Mouse (Mus musculus): Measurements from ENCODE around the gene Nfatc2.

Nfatc2 gene

GRCm38 (mm10) chr2:168609653-168610248 lies 8.3 kb upstream of the Nfatc2 start:
- no peak for DNase-seq (ENCODE audit: extremely low read depth, low read depth)

DNA sequence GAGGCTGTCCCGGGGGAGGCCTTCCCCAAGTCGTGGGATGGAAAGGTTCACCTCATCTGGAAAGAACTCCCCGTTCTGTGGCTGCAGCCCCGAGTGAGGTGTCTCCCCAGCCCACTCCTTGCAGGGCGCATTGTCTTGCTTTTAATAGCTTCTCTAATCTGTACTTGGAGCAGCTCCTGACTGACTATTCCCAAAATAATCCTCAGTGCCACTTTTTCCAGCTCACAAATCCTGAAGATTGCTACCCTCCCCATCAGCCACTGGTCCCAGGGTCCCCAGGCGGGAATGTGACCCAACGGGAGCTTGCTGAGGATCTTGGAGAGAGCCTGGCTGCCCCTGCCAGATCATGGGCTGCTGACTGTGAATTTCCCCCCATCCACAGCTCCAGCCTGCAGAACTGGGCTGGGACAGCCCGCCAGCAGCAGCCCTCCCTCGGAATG lies 6.7 kb upstream of the Nfatc2 start:
- no peak for DNase-seq (ENCODE audit: extremely low read depth, low read depth)

GRCm38 (mm10) chr2:168604655-168605070 lies 3.2 kb upstream of the Nfatc2 start:
- no peak for DNase-seq (ENCODE audit: extremely low read depth, low read depth)

DNA sequence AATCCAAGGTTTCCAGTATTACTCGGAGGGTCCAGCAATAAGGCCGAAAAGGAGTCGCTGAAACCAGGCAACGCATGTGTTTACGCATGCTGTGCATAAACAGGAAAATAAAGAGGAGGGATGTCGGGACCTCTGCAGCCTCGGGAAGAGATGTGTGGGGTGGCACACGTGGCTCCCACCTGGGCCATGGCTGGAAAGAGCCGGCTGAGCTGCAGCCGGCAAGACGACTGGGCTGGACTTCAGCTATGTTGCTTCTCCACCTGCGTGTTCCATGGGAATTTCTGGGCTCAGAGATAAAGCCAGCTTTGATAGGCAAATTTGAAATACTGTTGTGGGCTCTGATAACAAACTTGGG lies 907 bp upstream of the Nfatc2 start:
- DNase-seq (ENCODE audit: extremely low read depth, low read depth) = no peak

DNA sequence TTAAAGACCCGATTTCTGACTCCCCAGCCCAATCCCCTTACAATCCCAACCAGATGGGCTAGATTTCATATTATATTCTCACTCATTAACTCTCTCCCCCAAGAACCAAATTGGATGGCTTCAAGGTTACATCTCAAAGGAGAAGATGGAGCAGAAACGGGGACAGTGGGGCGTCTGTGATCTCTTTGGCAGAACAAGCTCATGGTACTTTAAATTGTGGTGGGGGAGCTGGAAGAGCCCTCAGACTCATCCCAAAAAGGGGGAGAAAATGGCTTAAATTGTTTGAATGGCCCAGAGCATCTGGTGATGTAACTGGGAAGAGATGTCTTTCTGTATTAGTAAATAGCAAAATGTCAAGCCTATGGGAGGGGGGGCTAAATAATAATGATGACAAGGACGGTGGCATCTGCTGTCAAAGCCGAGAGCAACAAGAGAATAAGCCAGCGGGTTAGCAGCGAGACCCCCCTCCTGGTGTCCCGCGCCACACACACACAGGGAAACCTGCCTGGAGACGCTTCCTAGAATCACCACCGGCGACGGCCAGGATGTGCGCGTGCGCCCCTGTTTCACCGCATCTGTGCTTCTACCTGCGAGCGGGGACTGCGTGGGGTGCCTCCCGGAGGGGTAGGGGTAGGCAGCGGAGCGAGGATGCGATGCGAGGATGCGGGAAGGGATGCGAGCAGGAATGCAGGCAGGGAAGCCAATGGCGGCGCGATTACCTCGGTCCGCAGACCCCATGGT lies 537 bp downstream of the Nfatc2 start:
- DNase-seq (ENCODE audit: extremely low read depth, low read depth) = no peak

GRCm38 (mm10) chr2:168595693-168596092 lies 5.8 kb downstream of the Nfatc2 start:
- no peak for DNase-seq (ENCODE audit: extremely low read depth, low read depth)

- no peak for DNase-seq (ENCODE audit: extremely low read depth, low read depth)
Observed at GRCm38 (mm10) chr2:168593676-168594075, 7.8 kb downstream of the Nfatc2 start.

GRCm38 (mm10) chr2:168593004-168593403 lies 8.5 kb downstream of the Nfatc2 start:
- no peak for DNase-seq (ENCODE audit: extremely low read depth, low read depth)

- DNase-seq (ENCODE audit: extremely low read depth, low read depth) = no peak
Observed at GRCm38 (mm10) chr2:168591076-168591475, 10.4 kb downstream of the Nfatc2 start.

GRCm38 (mm10) chr2:168590556-168590955 lies 10.9 kb downstream of the Nfatc2 start:
- no peak for DNase-seq (ENCODE audit: extremely low read depth, low read depth)

DNA sequence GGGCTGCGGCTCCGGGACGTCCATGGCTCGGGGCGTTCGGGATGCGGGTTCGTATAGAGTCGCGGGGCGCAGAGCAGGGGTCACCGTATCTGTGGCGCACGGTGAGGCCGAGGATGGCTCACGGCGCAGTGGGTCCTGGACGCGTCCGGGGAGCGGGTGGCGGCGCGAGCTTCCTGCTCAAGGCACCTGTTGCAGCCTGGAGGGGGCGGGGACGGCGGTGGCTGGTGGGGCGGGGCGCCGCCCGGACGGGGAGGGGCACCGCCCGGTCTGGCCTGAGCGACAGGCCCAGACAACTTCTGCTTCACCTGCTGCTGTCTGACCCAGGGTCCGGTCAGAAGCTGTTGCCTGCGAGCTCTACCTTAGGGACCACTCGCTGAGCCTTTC lies 11.3 kb downstream of the Nfatc2 start:
- no peak for DNase-seq (ENCODE audit: extremely low read depth, low read depth)

DNA sequence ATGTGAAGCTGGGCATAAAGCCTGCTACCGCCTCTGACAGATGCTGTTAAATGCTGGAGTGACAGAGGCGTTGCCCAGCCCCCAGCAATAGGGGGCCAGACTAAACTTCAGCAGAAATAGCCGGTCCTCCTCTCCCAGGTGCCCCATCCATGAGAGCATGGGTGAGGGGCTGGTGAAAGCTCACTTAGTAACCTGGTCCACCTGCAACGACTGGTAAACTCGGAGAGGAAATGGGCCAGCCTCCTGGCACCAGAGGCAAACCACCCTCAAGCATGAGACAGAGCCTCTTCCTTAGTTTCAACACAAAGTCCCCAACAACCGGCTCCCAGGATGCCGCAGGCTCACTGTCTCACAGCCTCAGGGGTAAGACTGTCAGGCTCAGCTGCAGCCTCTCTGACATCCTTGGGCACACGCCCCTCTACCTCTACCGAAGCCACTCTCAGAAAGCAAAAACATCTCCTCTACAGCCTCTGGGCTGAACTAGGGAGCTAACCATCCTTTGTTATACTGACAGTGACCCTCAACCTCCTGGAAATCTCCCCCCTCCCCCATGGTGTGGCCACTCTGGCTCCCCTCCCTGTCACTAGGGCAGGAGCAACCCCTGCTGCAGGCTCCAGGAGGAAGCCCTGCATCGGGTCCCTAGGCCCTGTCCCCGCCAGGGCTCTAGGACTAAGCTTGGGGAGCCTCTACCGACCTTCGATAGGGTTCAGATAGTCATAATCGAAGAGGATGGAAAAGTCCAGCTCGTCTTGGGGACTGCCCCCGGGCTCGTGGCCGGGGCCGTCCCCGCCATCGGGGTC lies 11.9 kb downstream of the Nfatc2 start:
- no peak for DNase-seq (ENCODE audit: extremely low read depth, low read depth)

GRCm38 (mm10) chr2:168588591-168589367 lies 12.7 kb downstream of the Nfatc2 start:
- DNase-seq (ENCODE audit: extremely low read depth, low read depth) = no peak

DNA sequence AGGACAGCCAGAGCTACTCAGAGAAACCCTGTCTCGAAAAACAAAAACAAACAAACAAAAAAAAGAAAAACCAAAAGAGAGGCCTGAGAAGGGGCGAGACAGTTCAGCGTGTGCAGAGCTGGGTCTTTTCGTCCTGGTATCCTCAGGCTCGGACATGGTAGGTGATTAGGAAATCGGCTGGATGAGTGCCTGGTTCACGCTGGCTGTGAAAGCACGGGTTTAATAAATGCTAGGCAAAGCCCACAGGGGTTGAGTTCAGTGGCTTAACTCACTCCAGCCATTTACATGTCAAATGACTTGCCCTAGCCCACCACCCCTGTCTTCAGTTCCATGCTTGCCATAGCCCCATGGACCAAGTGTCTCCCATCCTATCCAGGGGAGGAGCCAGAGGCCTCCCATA lies 14.3 kb downstream of the Nfatc2 start:
- DNase-seq (ENCODE audit: extremely low read depth, low read depth) = no peak

- no peak for DNase-seq (ENCODE audit: extremely low read depth, low read depth)
Observed at GRCm38 (mm10) chr2:168586512-168586911, 14.9 kb downstream of the Nfatc2 start.

DNA sequence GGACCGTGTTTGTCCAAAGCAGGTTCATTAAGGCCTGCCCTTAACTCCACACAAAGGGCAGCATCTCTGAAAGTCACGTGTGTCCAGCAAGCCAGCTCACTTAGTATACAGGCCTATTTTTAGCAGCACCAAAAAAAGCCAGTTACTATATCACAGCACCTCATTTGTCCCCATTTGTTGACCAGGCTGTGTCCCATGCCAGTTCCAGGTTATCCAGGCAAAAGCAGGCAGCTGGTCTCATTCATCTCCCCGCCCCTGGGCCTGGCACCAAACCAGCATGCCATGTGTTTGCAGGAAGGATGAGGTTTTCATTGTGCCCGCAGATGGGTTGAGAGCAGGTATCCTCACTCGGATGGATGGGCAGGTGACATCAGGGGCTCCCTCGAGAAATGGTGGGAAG lies 16.6 kb downstream of the Nfatc2 start:
- no peak for DNase-seq (ENCODE audit: extremely low read depth, low read depth)

DNA sequence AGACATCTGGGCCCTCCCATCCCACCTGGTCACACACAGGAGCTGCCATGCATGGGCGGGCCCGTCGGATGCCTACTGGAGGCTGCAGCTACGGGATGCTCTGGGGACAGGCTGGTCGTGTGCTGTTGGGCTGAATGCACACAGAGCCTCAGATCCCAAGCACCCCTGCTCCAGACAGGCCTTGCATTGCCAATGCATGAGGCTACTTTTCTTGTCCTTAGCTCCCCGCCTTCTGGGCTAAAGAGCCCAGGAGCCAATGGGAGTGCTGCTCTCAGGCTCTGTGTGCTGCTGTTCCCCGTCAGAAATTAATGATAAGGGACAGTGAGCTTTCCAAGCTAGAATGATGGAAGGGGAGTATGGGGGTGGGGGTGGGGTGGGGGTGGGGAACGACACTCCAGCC lies 17.0 kb downstream of the Nfatc2 start:
- DNase-seq (ENCODE audit: extremely low read depth, low read depth) = no peak

DNA sequence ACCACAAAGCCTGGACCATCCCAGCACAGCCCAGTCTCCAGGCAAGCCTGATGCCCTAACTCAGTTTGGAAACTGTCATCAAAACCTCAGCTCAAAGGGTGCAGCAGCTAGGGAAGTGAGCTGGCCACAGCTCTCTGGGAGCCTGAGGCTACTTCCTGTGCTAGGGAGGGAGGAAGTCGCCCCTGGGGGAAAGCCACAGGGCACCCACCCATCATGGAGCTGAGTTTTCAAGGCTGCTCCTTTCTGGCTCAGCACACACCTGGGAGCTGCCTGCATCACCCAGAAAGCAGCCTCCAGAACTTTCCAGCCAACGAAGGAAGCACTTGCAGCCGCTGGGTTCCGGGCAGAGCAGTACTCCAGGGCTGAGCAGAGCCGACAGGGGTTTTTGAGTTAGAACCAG lies 18.4 kb downstream of the Nfatc2 start:
- DNase-seq (ENCODE audit: extremely low read depth, low read depth) = no peak

DNA sequence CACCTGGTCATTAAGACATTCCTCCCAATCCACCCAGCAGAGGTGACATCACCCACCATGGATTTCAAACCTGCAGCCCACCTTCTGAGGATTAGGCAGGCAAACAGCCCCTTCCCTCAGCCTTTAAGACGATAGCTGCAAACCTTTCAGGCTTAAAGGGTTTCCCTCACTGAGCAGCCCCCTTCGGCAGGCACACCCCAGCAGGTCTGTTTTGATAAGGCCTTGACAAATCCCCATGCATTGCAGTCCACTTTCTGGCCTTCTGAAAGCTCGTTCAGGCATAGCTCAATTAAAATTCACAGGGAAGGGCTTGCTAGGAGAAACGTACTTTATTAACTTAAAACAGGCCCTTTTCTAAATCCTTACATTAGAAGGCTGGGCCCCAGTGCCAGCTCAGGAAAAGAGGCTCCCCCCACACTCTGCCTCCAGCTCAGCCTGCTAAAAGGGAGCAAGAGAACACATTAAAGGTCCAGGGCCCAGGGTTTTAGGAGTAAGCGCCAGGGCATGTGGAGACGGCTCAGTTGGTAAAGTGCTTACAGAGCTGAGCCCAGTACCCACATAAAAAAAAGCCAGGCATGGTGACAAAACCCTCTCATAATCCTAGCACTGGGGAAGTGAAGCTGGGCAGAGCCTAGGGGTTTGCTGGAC lies 20.1 kb downstream of the Nfatc2 start:
- DNase-seq (ENCODE audit: extremely low read depth, low read depth) = no peak

GRCm38 (mm10) chr2:168580295-168580915 lies 21.1 kb downstream of the Nfatc2 start:
- DNase-seq (ENCODE audit: extremely low read depth, low read depth) = no peak

All from MEL-GATA-1-ER (cell line).